Mouse (Mus musculus) left cerebral cortex, adult 8-10 months (tissue): ENCODE measurements around the gene Bod1l. TPM values are rescaled to one million over a fixed set of nuclear protein-coding genes. Genes with fewer than 3 reads are reported as not detected.

ENCODE experiments used
- DNase-seq, 2 experiments: peaks; one replicate each; pipeline ENCODE4 v3.0.0; 2022; ENCODE audit warnings: low spot score in 2 of 2
- microRNA-seq, 2 experiments: library from miRNA; unstranded; fragments of <30 nt; microRNA quantifications; one replicate each; pipeline ENCODE4 v1.2.0; 2022
- total RNA-seq, 4 experiments: library from RNA; stranded (reverse); gene quantifications; 2 replicates each; pipeline ENCODE4 v1.2.4; 2022

Gene Bod1l
- total RNA-seq, 4 experiments from 2014 or later, result 35.5 to 36.7 (median 35.9) TPM

GRCm38 (mm10) chr5:41760831-41761508, 83.1 kb downstream of the Bod1l start:
- DNase-seq, result no peak

GRCm38 (mm10) chr5:41760071-41760470, 84.0 kb downstream of the Bod1l start:
- no peak for DNase-seq

- DNase-seq, result no peak
These were observed 85.2 kb downstream of the Bod1l start for GRCm38 (mm10) chr5:41758671-41759639.

GRCm38 (mm10) chr5:41757338-41757737, 86.8 kb downstream of the Bod1l start:
- no peak for DNase-seq

GRCm38 (mm10) chr5:41756396-41756795, 87.7 kb downstream of the Bod1l start:
- DNase-seq, result no peak

GRCm38 (mm10) chr5:41755373-41755960, 88.6 kb downstream of the Bod1l start:
- no peak for DNase-seq

GRCm38 (mm10) chr5:41754836-41755235, 89.3 kb downstream of the Bod1l start:
- no peak for DNase-seq

- no peak for DNase-seq
These were observed 89.8 kb downstream of the Bod1l start for GRCm38 (mm10) chr5:41754226-41754775.

GRCm38 (mm10) chr5:41752721-41753120, 91.4 kb downstream of the Bod1l start:
- DNase-seq, result no peak

- DNase-seq, result no peak
These were observed 99.0 kb downstream of the Bod1l start for GRCm38 (mm10) chr5:41744898-41745780.

- DNase-seq, result no peak
These were observed 99.9 kb downstream of the Bod1l start for GRCm38 (mm10) chr5:41744234-41744633.

- DNase-seq, result no peak
These were observed 105.3 kb downstream of the Bod1l start for GRCm38 (mm10) chr5:41738817-41739216.

Small RNA genes within 50 kb of the gene (microRNA-seq; reads per million reads assigned to microRNA genes)
- gene Mir6414, result 0 reads per million in 2 experiments

Other genes starting within 250 kb of the Bod1l start
- gene Rab28, start 136.2 kb downstream of the Bod1l start, total RNA-seq, result 10 to 100 TPM; 69.4 to 76.4 (median 74.4) TPM
- not detected for gene Nkx3-2, start 79.8 kb downstream of the Bod1l start, total RNA-seq
- gene Gm16223, start 223.6 kb upstream of the Bod1l start, total RNA-seq, result under 1 TPM in 3 of 4 experiments, not detected in 1; 0.13 to 0.21 (median 0.15) TPM